Mouse (Mus musculus): ENCODE results near the gene Slc9a9. TPM values are rescaled to one million over a fixed set of nuclear protein-coding genes. Genes with fewer than 3 reads are reported as not detected.

Gene Slc9a9
- polyA plus RNA-seq, 2 experiments: 3.7 to 5.1 TPM

DNA sequence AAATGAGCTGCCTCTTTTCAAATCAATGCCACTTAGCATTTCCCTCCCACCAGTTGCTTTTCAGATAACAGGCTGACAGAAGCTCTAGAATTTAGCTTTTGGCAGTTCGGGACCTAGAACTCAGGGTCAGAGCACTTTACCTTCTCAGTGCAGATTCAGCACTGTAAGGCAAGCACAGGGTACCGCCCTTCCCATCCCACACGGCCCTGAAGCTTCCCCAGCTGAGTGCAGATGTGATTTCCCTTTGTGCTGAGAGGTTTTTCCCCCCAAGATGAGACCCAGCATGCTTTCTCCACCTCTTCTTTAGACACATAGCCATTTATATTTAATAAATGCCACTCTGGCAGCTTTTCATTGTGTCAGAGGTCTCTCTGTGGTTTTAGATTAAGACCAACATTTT lies 186.4 kb downstream of the Slc9a9 start:
- WGBS: 73% methylated on average over 3 of the region's 3 CpGs
- ATAC-seq (ENCODE audit: low FRiP score, low read depth) (no peak), DNase-seq (ENCODE audit: low spot score) (no peak)

DNA sequence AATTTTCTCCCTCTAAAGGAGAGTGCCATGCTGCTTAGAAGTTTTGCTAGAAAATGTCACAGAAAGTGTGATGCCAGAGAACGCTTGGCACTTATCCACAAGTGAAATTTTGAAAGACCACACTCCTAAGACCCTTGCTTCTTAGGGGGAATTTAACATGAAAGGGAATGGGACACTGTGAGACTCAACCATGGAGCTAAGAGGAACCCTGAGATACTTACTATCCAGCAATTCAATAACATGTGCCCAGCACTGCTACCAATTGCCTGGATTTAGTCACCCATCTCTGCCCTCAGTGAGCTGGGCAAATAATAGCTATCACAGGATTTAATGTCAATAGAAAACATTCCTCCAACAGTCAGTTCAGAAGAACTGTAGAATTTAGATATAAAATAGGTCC lies 198.8 kb downstream of the Slc9a9 start:
- Histone ChIP-seq H3K4me2 (replicated peaks; ENCODE audit: low read depth, low read length, severe bottlenecking) (no peak overlapping the region), H3K4me3 (replicated peaks; ENCODE audit: low read length) (no peak overlapping the region), H3K27ac (replicated peaks; ENCODE audit: low read depth, low read length) (no peak overlapping the region), H3K9ac (ENCODE audit: low read depth, low read length, severe bottlenecking) (no peak overlapping the region), H3K9me3 (ENCODE audit: control insufficient read depth, low read length) (no peaks in the 10 kb centered on the region), H3K4me1 (ENCODE audit: control insufficient read depth, insufficient read depth, low read length) (no peaks in the 10 kb centered on the region), H3K36me3 (ENCODE audit: control insufficient read depth, insufficient read depth, low read length) (no peaks in the 10 kb centered on the region), H3K27me3 (ENCODE audit: control insufficient read depth, insufficient read depth, low read length) (no peaks in the 10 kb centered on the region)
- DNase-seq (ENCODE audit: low spot score) (no peak), ATAC-seq (ENCODE audit: low FRiP score, low read depth) (no peak)
- no peak for TF ChIP-seq POLR2A (IDR thresholded peaks at IDR 0.05; ENCODE audit: borderline replicate concordance, extremely low read depth, insufficient read depth, insufficient read length)
- 52% methylated on average over 1 of the region's 1 CpGs for WGBS

More for the DNA sequence above, 186.4 kb downstream of the Slc9a9 start:
- Histone ChIP-seq H3K9me3 (ENCODE audit: control insufficient read depth, low read length) (no peaks in the 10 kb centered on the region), H3K4me2 (replicated peaks; ENCODE audit: low read depth, low read length, severe bottlenecking) (no peak overlapping the region), H3K4me1 (ENCODE audit: control insufficient read depth, insufficient read depth, low read length) (no peaks in the 10 kb centered on the region), H3K36me3 (ENCODE audit: control insufficient read depth, insufficient read depth, low read length) (no peaks in the 10 kb centered on the region), H3K4me3 (replicated peaks; ENCODE audit: low read length) (no peak overlapping the region), H3K27me3 (ENCODE audit: control insufficient read depth, insufficient read depth, low read length) (no peaks in the 10 kb centered on the region), H3K9ac (ENCODE audit: low read depth, low read length, severe bottlenecking) (no peak overlapping the region), H3K27ac (replicated peaks; ENCODE audit: low read depth, low read length) (no peak overlapping the region)
- TF ChIP-seq POLR2A (IDR thresholded peaks at IDR 0.05; ENCODE audit: borderline replicate concordance, extremely low read depth, insufficient read depth, insufficient read length): no peak

GRCm38 (mm10) chr9:94869023-94869799 lies 199.5 kb downstream of the Slc9a9 start:
- Histone ChIP-seq H3K27ac (replicated peaks; ENCODE audit: low read depth, low read length) (no peak overlapping the region), H3K4me2 (replicated peaks; ENCODE audit: low read depth, low read length, severe bottlenecking) (no peak overlapping the region), H3K4me3 (replicated peaks; ENCODE audit: low read length) (no peak overlapping the region), H3K4me1 (ENCODE audit: control insufficient read depth, insufficient read depth, low read length) (no peaks in the 10 kb centered on the region), H3K27me3 (ENCODE audit: control insufficient read depth, insufficient read depth, low read length) (no peaks in the 10 kb centered on the region), H3K36me3 (ENCODE audit: control insufficient read depth, insufficient read depth, low read length) (no peaks in the 10 kb centered on the region), H3K9ac (ENCODE audit: low read depth, low read length, severe bottlenecking) (no peak overlapping the region), H3K9me3 (ENCODE audit: control insufficient read depth, low read length) (no peaks in the 10 kb centered on the region)
- DNase-seq (ENCODE audit: low spot score) (no peak), ATAC-seq (ENCODE audit: low FRiP score, low read depth) (no peak)
- no peak for TF ChIP-seq POLR2A (IDR thresholded peaks at IDR 0.05; ENCODE audit: borderline replicate concordance, extremely low read depth, insufficient read depth, insufficient read length)
- 59% methylated on average over 4 of the region's 4 CpGs for WGBS

GRCm38 (mm10) chr9:94882517-94882916 lies 212.8 kb downstream of the Slc9a9 start:
- H3K4me3 ChIP-seq (replicated peaks; ENCODE audit: low read length): no peak overlapping the region
- no peaks in the 10 kb centered on the region for H3K9me3 ChIP-seq (ENCODE audit: control insufficient read depth, low read length)
- no peak for ATAC-seq (ENCODE audit: low FRiP score, low read depth)
- 91% methylated on average over 3 of the region's 3 CpGs for WGBS
- no peak overlapping the region for H3K9ac ChIP-seq (ENCODE audit: low read depth, low read length, severe bottlenecking)
- no peaks in the 10 kb centered on the region for H3K27me3 ChIP-seq (ENCODE audit: control insufficient read depth, insufficient read depth, low read length)
- no peaks in the 10 kb centered on the region for H3K36me3 ChIP-seq (ENCODE audit: control insufficient read depth, insufficient read depth, low read length)
- no peak overlapping the region for H3K4me2 ChIP-seq (replicated peaks; ENCODE audit: low read depth, low read length, severe bottlenecking)
- no peaks in the 10 kb centered on the region for H3K4me1 ChIP-seq (ENCODE audit: control insufficient read depth, insufficient read depth, low read length)
- no peak overlapping the region for H3K27ac ChIP-seq (replicated peaks; ENCODE audit: low read depth, low read length)
- no peak for TF ChIP-seq POLR2A (IDR thresholded peaks at IDR 0.05; ENCODE audit: borderline replicate concordance, extremely low read depth, insufficient read depth, insufficient read length)
- no peak for DNase-seq (ENCODE audit: low spot score)

- ATAC-seq (ENCODE audit: low FRiP score, low read depth) (no peak), DNase-seq (ENCODE audit: low spot score) (no peak)
- no peaks in the 10 kb centered on the region for H3K27me3 ChIP-seq (ENCODE audit: control insufficient read depth, insufficient read depth, low read length)
- no peaks in the 10 kb centered on the region for H3K36me3 ChIP-seq (ENCODE audit: control insufficient read depth, insufficient read depth, low read length)
- H3K9me3 ChIP-seq (ENCODE audit: control insufficient read depth, low read length): no peaks in the 10 kb centered on the region
- H3K9ac ChIP-seq (ENCODE audit: low read depth, low read length, severe bottlenecking): no peak overlapping the region
- H3K4me1 ChIP-seq (ENCODE audit: control insufficient read depth, insufficient read depth, low read length): no peaks in the 10 kb centered on the region
- no peak overlapping the region for H3K4me3 ChIP-seq (replicated peaks; ENCODE audit: low read length)
- no peak for TF ChIP-seq POLR2A (IDR thresholded peaks at IDR 0.05; ENCODE audit: borderline replicate concordance, extremely low read depth, insufficient read depth, insufficient read length)
- 91% methylated on average over 5 of the region's 5 CpGs for WGBS
- no peak overlapping the region for H3K4me2 ChIP-seq (replicated peaks; ENCODE audit: low read depth, low read length, severe bottlenecking)
- no peak overlapping the region for H3K27ac ChIP-seq (replicated peaks; ENCODE audit: low read depth, low read length)
Measured at GRCm38 (mm10) chr9:94883435-94883834, 213.7 kb downstream of the Slc9a9 start.
